Mouse (Mus musculus) frontal cortex, adult (tissue): Measurements from ENCODE around the gene Heatr6.

ENCODE experiments used
- ATAC-seq: cut with Nextera tagmentation; 2 replicates; pipeline ENCODE4 v1.9.2; 2017; ENCODE audit warnings: mild to moderate bottlenecking, moderate library complexity, mixed read lengths; ENCODE audit not compliant: low TSS enrichment

The Heatr6 gene

DNA sequence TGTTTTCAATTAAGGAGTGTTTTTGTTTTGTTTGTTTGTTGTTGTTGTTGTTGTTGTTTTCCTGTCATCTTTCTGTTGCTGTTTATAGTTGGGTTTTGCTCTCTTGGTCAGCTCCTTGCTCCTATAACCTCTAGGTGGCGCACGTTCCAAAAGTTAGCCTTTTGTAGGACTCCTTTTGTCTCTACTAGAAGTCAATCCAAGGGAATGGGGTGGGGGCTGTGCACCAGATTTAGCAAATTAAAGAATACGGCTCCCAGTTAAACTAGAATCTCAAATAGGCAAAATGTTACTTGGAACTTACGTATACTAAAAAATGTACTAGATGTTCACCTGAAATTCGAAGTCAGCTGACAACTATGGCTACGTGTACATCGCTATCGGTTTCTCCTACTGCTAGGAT is 48.7 kb downstream of the Heatr6 start:
- ATAC-seq: no peak

- ATAC-seq: no peak
These were observed 49.1 kb downstream of the Heatr6 start for GRCm38 (mm10) chr11:83802581-83802980.

- ATAC-seq: no peak
These were observed 56.9 kb downstream of the Heatr6 start for GRCm38 (mm10) chr11:83810441-83810840.

DNA sequence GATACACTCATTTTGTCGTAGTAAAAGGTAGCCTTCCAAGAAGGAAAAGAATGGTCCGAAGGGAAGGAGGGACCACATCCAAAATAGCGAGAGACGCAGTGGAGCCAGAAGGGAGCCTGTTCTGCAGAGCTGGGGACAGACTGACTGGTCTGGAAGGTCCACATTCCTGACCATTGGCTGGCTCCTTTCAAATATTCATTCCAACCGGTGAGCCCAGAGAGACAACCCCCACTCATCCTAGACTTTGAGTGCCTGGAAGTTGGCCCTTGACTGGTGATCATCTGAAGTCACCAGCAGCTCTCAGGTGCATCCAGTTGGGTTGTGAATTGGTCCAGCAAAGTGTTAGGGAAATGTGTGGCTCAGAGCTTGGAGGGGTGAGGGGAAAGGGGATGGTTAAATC is 61.7 kb downstream of the Heatr6 start:
- no peak for ATAC-seq

DNA sequence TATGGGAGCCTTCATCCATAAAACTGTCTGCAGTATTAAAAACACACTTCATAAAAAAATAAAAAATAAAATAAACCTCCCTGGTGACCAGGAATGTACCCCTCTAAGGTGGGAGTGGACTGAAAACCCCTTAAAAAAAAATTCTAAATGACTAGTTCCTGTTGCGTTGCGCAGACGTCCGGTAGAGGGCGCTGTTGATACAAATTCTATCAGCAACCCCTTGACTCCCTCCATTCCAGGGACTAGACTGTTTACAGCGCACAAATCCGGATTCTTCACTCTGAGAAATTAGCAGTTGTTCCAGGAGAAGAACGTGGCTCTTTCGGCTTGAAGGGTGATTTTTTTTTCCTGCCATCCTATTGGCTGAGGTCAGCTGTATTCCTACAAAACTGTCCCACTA is 62.1 kb downstream of the Heatr6 start:
- ATAC-seq: 0 out of 2 replicates have a peak, but pooled peaks have one; percentile 52

DNA sequence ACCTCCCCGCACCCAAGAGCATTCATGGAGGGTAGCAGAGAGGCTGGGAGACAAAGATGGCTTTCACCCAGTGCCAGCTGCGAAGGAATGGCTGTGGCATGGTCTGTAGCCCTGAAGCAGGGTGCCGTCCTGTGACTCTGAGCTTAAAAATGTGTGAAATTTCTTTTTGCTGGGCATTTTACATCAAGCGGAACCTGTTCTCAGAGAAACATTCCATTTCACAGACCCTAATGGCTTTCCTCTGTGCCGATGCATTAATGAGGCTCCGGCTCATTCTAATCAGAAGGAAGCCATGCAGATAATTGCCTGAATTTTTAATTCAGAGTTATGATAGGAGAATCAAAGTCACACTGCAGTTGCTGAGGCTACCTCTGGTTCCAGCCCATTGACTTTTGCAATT is 63.6 kb downstream of the Heatr6 start:
- ATAC-seq: no peak

DNA sequence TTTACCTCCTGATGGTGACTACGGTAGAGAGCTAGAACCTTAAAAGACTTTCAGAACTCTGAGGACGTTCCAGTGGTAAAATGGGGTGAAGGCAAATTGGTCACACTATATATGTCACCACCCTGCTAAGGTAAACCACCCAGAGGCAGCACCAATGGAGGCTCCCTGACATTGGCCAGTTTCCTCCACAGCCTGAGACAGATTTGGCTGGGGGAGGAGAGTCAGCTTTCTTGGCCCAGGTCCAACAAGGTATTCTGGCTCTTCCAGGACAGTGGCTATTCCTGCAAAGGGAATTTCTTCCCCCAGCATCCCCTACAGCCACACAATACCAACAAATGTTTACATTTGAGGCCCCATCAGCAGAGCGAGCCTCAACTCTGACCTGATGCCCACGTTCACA is 64.5 kb downstream of the Heatr6 start:
- ATAC-seq: no peak

DNA sequence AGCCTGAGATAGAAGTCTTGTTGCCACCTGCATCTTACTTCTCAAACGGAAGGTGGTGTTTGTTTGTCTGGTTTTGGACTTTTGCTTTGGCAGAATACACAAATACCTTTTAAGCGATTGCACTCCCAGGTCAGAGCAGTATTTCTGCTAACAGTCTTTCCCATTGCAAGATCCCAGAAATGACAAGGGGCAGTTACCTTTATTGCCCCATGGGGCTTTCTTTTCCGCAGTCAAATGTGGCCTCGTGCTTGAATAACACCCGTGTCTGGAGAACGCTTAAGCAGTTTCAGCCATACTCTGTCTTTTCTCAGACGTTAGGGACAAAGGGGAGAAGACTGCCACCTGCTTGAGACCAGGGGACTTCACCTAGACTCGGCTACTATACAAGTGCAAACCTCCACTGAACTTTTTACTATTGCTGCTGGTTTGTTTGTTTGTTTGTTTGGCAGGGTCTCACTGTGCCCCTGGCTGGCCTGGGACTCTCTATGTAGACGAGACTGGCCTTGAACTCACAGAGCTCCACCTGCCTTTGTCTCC is 65.2 kb downstream of the Heatr6 start:
- ATAC-seq: no peak

GRCm38 (mm10) chr11:83819806-83820483 is 66.4 kb downstream of the Heatr6 start:
- no peak for ATAC-seq

- ATAC-seq: no peak
These were observed 72.6 kb downstream of the Heatr6 start for GRCm38 (mm10) chr11:83826142-83826541.

DNA sequence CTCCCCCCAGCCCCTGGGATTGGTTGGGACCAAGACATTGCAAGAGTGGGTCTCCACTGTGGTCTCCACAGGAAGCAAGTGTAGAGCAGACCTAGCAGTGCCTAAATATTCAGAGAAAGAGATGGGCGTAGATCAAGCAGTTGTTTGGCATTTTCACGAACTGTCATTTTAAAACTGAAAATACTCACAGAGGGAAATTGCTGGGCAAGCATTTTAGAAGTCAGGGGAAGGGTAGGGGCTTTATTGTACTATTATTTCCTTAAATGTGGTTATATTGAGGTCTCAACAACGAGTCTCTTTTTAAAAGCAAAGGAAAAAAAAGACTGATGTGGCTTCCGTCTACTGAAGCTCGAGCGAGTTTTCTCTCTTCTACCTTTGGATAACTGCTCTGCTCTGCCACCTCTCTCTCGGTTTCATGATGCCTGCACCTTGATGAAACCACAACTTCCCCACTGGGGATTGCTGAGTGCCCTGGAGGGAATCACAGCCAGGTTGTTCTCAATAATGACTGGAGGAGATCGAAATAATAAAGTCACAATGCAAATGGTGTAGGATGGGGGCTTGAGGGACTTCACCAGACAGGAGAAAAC is 75.2 kb downstream of the Heatr6 start:
- no peak for ATAC-seq

- no peak for ATAC-seq
These were observed 78.9 kb downstream of the Heatr6 start for GRCm38 (mm10) chr11:83832389-83832788.
